Mouse (Mus musculus) midbrain, embryonic 14.5 days (tissue): ENCODE measurements around the gene Arhgap25. TPM values are rescaled to one million over a fixed set of nuclear protein-coding genes. Genes with fewer than 3 reads are reported as not detected.
"Not testable (repeated sequence)": the region's sequence is repeated elsewhere in the genome, so short reads cannot be mapped to it uniquely, and the experiment has no call there.

ENCODE experiments used
- ATAC-seq: fragments of 200-750 bp; cut with Nextera tagmentation; 2 replicates; pipeline ENCODE4 v1.8.0; 2017; ENCODE audit warnings: moderate number of reproducible peaks, moderate library complexity; ENCODE audit not compliant: low FRiP score, low TSS enrichment
- DNase-seq: peaks from one replicate; pipeline ENCODE4 v3.0.0-alpha.2; 2015
- H3K27ac ChIP-seq: fragments of 300-500 bp; sonication (generic); replicated peaks from 2 replicates; pipeline ENCODE4 v1.5.1; 2014; ENCODE audit warnings: mild to moderate bottlenecking, low read depth, low read length, moderate library complexity
- H3K27me3 ChIP-seq: fragments of 300-500 bp; sonication (generic); 2 replicates; pipeline ENCODE4 v1.6.1; 2014; ENCODE audit warnings: low read length, control low read depth, mixed read lengths; ENCODE audit not compliant: control insufficient read depth, insufficient read depth
- H3K36me3 ChIP-seq: fragments of 300-500 bp; sonication (generic); 2 replicates; pipeline ENCODE4 v1.6.1; 2014; ENCODE audit warnings: low read length, control low read depth; ENCODE audit not compliant: control insufficient read depth, insufficient read depth
- H3K4me1 ChIP-seq: fragments of 300-500 bp; sonication (generic); 2 replicates; pipeline ENCODE4 v1.6.1; 2014; ENCODE audit warnings: mild to moderate bottlenecking, antibody characterized with exemption, low read length, control low read depth; ENCODE audit not compliant: control insufficient read depth, insufficient read depth
- H3K4me2 ChIP-seq: fragments of 300-500 bp; sonication (generic); 2 replicates; pipeline ENCODE4 v1.6.1; 2014; ENCODE audit warnings: mild to moderate bottlenecking, low read length, moderate library complexity
- H3K4me3 ChIP-seq: fragments of 300-500 bp; sonication (generic); replicated peaks from 2 replicates; pipeline ENCODE4 v1.5.1; 2014; ENCODE audit warnings: low read depth, low read length
- H3K9ac ChIP-seq: fragments of 300-500 bp; sonication (generic); replicated peaks from 2 replicates; pipeline ENCODE4 v1.6.1; 2014; ENCODE audit warnings: mild to moderate bottlenecking, low read length, moderate library complexity
- H3K9me3 ChIP-seq: fragments of 300-500 bp; sonication (generic); 2 replicates; pipeline ENCODE4 v1.6.1; 2016; ENCODE audit warnings: low read length, control low read depth, mixed read lengths; ENCODE audit not compliant: control insufficient read depth
- WGBS: fragments of 180-500 bp; shearing (Covaris S2); extraction: QIAGEN DNeasy Blood & Tissue Kit; methylation state at CpG from one replicate; pipeline ENCODE4 v1.1.7; 2014; 5-methylcytosine and 5-hydroxymethylcytosine counted together
- polyA plus RNA-seq: library from polyadenylated mRNA; unstranded; fragments of >200 nt; fragmentation: Nextera tagmentation; extraction: Ambion mirVana; gene quantifications from 2 replicates; pipeline ENCODE4 v1.2.1, GENCODE M21; 2014

Gene Arhgap25
- polyA plus RNA-seq: 1.1 and 2.4 TPM in 2 replicates

DNA sequence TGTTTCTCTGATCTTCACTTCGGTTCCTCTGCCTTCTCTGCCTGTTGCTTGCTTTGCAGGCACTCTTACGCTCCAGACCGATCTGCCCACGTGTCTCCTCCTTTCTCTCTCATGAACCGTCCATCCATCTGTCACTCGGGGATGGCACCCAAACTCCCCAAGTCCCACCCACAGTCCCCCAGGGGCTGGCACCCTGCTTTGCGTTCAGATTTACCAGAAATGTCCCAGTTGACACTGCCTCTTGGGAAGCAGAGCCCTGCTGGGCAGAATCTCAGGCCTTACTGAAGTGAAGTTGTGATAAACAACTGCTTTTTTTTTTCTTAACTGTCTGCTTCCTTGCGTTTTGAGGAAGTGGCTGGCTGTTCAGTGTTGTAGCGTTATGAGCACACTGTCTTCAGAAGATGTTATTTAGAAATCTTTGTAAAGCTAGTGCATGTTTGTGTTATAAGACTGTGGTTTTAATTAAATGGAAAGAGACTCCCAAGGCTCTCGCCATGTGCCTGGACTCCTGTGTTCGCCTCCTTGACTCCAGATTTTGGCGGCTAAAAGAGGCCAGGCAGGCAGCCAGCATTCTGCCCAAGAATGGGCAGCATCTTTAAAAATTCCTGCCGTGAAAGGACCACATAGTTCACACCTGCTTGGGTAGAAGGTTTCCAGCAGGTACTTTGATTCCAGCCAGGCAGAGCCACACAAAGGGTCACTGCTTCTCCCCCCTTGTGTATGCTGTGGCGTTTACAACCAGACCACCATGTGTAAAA, at the start of gene Arhgap25:
Arhgap25 (minus strand) TSS at position 307 of the 758 bp plus-strand sequence.
- no peak for DNase-seq
- Histone ChIP-seq H3K4me3 (no peak within 1 kb of the TSS), H3K27me3 (no peaks in the 10 kb centered on the region), H3K9me3 (no peaks in the 10 kb centered on the region), H3K4me1 (no peaks in the 10 kb centered on the region), H3K9ac (no peak within 1 kb of the TSS), H3K27ac (no peak within 1 kb of the TSS), H3K4me2 (no peak within 1 kb of the TSS), H3K36me3 (no peaks in the 10 kb centered on the region)
- WGBS: 74% methylated on average over 14 of the region's 14 CpGs
- ATAC-seq: no peak

DNA sequence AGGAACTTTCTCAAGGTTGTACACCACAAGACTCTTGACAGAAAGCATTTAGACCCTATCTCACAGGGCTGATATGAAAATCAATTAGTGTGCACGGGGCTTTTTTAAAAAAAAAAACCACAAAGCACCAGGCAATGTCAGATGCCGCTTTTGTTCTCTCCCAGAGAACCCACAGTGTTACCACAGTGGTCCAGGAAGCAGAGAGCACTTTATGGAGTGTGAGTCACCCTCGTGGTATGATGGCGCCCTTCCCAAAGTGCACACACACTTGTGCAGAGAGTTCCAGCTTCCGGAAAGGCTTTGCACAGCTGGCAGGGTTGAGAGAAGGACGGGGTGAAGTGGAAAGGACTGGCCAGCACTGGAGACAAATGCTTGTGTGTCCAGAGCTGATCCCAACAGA, 49.4 kb upstream of the Arhgap25 start:
- H3K9me3 ChIP-seq: no peaks in the 10 kb centered on the region
- H3K4me3 ChIP-seq: no peak overlapping the region
- ATAC-seq (no peak), DNase-seq (no peak)
- no peaks in the 10 kb centered on the region for H3K27me3 ChIP-seq
- H3K9ac ChIP-seq: no peak overlapping the region
- no peak overlapping the region for H3K4me2 ChIP-seq
- no peak overlapping the region for H3K27ac ChIP-seq
- WGBS: 81% methylated on average over 6 of the region's 6 CpGs
- H3K36me3 ChIP-seq: no peaks in the 10 kb centered on the region
- H3K4me1 ChIP-seq: no peaks in the 10 kb centered on the region

DNA sequence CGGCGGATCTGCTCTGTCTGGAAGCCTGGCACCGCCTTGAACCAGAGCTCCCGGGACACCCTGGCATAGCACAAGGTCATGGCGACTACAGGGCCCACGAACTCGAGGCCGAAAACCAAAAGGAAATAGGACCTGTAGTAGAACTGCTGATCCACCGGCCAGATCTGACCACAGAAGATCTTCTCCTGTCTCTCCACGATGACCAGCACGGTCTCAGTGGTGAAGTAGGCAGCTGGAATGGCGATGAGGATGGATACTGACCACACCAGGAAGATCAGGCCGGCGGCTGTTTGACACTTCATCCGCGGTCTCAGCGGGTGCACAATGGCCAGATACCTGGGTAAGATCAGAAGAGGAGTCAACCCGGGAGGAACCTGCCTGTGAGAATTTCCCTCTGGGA, 48.5 kb upstream of the Arhgap25 start:
- no peaks in the 10 kb centered on the region for H3K4me1 ChIP-seq
- no peak overlapping the region for H3K4me3 ChIP-seq
- 95% methylated on average over 18 of the region's 18 CpGs for WGBS
- ATAC-seq (no peak), DNase-seq (no peak)
- H3K36me3 ChIP-seq: no peaks in the 10 kb centered on the region
- no peak overlapping the region for H3K9ac ChIP-seq
- H3K4me2 ChIP-seq: no peak overlapping the region
- no peaks in the 10 kb centered on the region for H3K27me3 ChIP-seq
- no peaks in the 10 kb centered on the region for H3K9me3 ChIP-seq
- H3K27ac ChIP-seq: no peak overlapping the region

DNA sequence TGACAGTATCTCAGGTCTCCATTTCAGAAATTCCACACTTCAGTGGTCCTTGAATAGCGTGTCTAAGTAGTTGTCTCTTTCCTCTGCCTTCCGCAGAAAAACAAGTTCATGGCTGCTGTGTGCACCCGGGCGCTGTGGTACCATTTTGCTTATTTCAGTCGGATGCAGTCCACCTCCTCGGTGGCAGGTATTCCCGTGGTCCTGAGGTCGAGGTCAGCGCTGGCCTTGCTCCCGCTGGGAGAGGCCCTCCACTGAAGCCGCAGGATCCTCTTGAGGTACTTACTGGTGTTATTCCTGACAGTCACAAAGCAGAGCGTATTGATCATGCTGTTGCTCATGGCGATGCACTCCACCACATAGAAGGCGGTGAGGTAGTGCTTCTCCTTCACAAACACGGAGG, 48.0 kb upstream of the Arhgap25 start:
- ATAC-seq (no peak), DNase-seq (no peak)
- Histone ChIP-seq H3K27ac (no peak overlapping the region), H3K4me2 (no peak overlapping the region), H3K27me3 (no peaks in the 10 kb centered on the region), H3K9ac (no peak overlapping the region), H3K9me3 (no peaks in the 10 kb centered on the region), H3K4me1 (no peaks in the 10 kb centered on the region), H3K36me3 (no peaks in the 10 kb centered on the region), H3K4me3 (no peak overlapping the region)
- 85% methylated on average over 15 of the region's 15 CpGs for WGBS

DNA sequence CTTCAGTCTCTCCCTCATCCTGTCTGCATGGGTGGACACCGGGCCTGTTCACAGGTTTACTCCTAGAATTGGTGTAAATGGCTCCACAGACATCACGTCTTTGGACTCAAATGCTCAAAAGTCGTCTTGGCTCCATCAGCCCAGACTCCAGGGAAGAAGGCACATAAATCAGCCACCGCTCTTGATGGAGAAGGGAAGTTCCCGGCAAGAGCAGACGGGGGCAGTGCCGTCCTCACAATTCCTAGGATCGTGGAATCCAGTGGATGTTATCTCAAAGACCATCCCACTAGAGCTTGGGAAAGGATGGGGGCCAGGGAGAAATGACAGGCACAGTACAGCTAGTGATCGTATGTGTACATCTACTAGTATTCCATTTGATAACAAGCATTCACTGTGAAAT, 45.2 kb upstream of the Arhgap25 start:
- H3K27me3 ChIP-seq: no peaks in the 10 kb centered on the region
- DNase-seq (peak; percentile 43), ATAC-seq (no peak)
- H3K36me3 ChIP-seq: no peaks in the 10 kb centered on the region
- no peak overlapping the region for H3K27ac ChIP-seq
- H3K4me2 ChIP-seq: no peak overlapping the region
- no peaks in the 10 kb centered on the region for H3K4me1 ChIP-seq
- 65% methylated on average over 9 of the region's 9 CpGs for WGBS
- no peak overlapping the region for H3K4me3 ChIP-seq
- no peak overlapping the region for H3K9ac ChIP-seq
- no peaks in the 10 kb centered on the region for H3K9me3 ChIP-seq

DNA sequence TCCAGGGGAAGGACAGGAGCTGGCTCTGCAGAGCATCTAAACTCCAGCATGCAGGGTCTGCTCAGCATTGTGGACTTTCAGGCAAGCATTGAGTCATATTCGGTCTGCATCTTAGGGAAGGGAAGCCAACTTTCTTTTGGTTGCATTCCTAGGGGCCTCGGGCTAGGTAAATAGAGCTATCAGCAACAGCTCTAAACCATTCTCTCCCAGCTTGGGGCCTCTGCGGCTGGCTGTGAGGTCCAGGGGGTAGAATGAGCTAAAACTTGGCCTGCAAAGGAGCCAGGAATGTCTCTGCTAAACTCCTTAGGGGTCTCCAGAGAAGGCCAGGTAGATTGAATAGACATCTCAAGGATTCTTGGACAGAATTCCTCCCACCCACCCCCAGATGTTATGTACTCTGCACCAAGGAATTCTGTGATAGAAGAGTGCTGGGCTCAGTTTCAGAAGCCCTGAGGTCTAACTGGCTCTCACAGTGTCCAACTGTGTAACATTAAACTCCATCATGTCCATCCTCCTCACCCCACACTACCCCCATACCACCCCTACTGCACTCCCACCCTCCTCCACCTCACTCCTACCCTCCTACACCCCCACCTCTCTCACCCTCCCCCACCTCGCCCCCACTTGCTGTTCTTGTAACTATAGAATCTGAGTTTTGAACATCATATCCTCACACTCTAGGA, 43.7 kb upstream of the Arhgap25 start:
- Histone ChIP-seq H3K27ac (no peak overlapping the region), H3K4me2 (no peak overlapping the region), H3K27me3 (no peaks in the 10 kb centered on the region), H3K4me1 (no peaks in the 10 kb centered on the region), H3K4me3 (no peak overlapping the region), H3K36me3 (no peaks in the 10 kb centered on the region), H3K9ac (no peak overlapping the region), H3K9me3 (no peaks in the 10 kb centered on the region)
- DNase-seq: no peak
- no peak for ATAC-seq
- WGBS: 46% methylated on average over 4 of the region's 4 CpGs

DNA sequence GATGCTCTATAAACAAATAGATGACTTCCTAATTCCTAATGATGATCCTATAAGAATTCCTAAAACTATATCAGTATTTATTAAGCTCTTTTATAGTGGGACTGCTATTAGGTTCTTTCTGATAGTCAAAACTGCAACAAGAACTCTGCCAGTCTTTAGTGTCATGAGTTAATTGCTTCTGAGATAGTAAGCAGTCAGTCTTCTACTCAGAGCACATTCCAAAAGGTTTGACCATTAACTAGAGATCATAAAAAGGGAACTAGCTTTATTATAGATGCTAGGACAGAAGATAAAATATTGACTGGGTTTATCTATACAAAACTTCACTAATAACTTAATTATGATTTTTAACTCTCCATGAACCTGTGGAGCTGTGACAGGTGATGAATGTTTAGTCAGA, 38.8 kb upstream of the Arhgap25 start:
- not testable (repeated sequence) for H3K36me3 ChIP-seq, H3K27me3 ChIP-seq, DNase-seq, H3K4me2 ChIP-seq, H3K9me3 ChIP-seq, H3K4me3 ChIP-seq, ATAC-seq, H3K9ac ChIP-seq, H3K27ac ChIP-seq, H3K4me1 ChIP-seq

DNA sequence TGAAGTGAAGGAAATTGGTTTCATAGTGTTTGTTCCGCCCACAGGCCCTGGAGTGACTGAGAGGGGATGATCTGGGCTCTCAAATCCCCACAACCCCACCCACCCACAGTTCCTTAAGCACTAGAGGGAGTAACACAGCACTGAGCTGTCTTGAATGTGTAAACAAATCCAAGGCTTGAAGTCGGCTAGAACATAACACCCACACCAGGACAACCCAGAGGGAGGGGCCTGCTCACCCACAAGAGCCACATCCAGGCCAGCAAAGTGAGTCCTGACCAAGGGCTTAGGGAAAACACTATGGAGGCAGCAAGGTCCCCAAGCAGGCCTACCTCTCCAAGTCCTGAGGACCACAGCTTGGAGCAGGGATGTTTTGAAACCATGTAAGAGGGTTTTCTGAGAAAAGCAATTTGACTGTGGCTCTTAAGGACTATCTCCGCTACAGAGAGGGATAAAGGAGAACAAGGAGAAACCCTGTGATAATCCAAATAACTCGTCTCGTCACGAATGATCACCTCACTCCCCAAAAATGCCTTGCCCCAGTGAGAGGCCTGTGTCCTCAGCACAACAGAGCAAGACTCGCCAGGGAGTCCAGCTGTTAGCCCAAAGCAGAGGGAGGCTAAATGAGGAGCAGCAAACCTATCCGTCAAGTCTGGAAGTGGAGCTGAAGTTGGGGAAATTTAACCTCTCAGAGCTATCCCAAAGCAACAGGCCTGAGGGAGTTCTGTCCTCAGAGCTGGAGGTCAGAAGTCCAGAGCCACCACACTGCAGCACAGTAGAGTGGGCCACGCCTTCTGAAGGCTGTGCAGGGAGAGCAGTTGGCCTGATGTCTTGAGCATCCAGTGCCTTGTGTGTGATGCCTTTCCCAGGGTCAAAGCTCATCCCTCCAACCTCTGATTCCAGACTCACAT, 34.9 kb upstream of the Arhgap25 start:
- ATAC-seq (no peak), DNase-seq (no peak)
- WGBS: 65% methylated on average over 9 of the region's 9 CpGs

More for the DNA sequence above, 34.9 kb upstream of the Arhgap25 start:
- no peaks in the 10 kb centered on the region for H3K4me1 ChIP-seq
- H3K36me3 ChIP-seq: no peaks in the 10 kb centered on the region
- no peaks in the 10 kb centered on the region for H3K9me3 ChIP-seq
- H3K27ac ChIP-seq: no peak overlapping the region
- H3K4me3 ChIP-seq: no peak overlapping the region
- no peak overlapping the region for H3K4me2 ChIP-seq
- H3K27me3 ChIP-seq: no peaks in the 10 kb centered on the region
- H3K9ac ChIP-seq: no peak overlapping the region
